Mouse (Mus musculus) heart, postnatal 0 days (tissue): ENCODE results near the gene Etv4.

Source experiments
- CTCF ChIP-seq: IDR thresholded peaks from 2 replicates; pipeline ENCODE4 v1.5.1; 2016; ENCODE audit warnings: antibody characterized with exemption, control low read depth, low read depth
- EP300 ChIP-seq: IDR thresholded peaks from 2 replicates; pipeline ENCODE4 v1.6.1; 2016; ENCODE audit warnings: antibody characterized with exemption, low read depth

GRCm38 (mm10) chr11:101820899-101821298 lies 35.7 kb upstream of the Etv4 start:
- TF ChIP-seq EP300 = no peak
- TF ChIP-seq CTCF = 0 out of 2 replicates have a peak, but pooled peaks have one; percentile 1
